Mouse (Mus musculus): ENCODE measurements around the gene Klf12. TPM values are rescaled to one million over a fixed set of nuclear protein-coding genes. Genes with fewer than 3 reads are reported as not detected.

The Klf12 gene
- polyA plus RNA-seq, 1 experiment from 2014 or later, result 3.1 TPM

DNA sequence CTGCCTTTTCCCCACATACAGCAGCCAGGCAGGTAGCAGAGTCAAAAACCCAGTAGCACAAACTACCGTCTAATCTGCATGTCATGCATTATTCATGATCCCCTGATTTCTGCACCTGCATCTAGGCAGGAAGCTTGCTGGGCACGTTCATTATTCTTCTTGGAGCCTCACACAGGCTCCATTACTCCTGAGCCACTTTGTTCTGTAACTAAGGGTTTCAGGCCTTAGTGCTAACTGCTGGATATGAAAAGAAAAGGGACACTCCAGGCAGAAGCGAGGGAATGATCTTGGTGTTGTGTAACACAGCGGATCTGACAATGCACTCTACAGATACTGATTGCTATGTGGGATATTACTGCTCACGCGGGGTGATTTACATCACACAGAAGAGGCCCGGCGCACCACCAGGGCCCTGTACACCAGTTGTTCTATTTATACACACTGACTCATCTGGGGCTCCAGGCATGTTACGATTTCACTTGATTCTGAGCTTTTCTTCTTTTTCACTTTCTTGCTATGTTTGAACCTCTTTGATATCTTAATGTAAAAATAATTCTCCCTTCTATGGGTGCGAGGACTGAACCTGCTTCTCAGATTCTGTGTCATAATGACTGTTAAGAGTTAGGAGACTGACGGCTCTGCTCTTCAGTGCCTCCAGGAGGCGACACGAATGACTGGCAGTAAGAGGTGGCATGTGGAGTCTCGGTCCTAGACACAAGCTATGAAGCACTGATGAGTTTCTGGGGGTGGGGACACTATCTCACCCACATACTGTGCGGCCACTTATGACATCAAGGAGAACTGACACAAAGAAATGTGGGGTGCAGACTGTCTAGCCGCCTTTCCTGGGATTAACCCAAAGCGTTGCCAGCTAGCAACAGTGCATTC lies 340.0 kb downstream of the Klf12 start:
- 68% methylated on average over 17 of the region's 17 CpGs for WGBS
- Histone ChIP-seq H3K27me3 (replicated peaks; ENCODE audit: control insufficient read depth, insufficient read depth, low read length) (no peaks in the 10 kb centered on the region), H3K4me1 (replicated peaks; ENCODE audit: control insufficient read depth, insufficient read depth, low read length) (0 out of 2 replicates have a peak, but pooled peaks cover 6% of the 10 kb centered on the region), H3K27ac (ENCODE audit: low read depth, low read length) (peak overlapping the region; percentile 54; the same call in 1 of the 2 replicates), H3K9me3 (ENCODE audit: control insufficient read depth) (no peaks in the 10 kb centered on the region), H3K9ac (ENCODE audit: low read depth, low read length) (no peak overlapping the region), H3K36me3 (ENCODE audit: control insufficient read depth, insufficient read depth) (no peaks in the 10 kb centered on the region), H3K4me2 (replicated peaks; ENCODE audit: low read depth) (no peak overlapping the region), H3K4me3 (ENCODE audit: low read depth, low read length) (no peak overlapping the region)
- peak; percentile 89 for ATAC-seq
- TF ChIP-seq CTCF (IDR thresholded peaks at IDR 0.05; ENCODE audit: low read depth), result peak; percentile 45; the same call in 1 of the 2 replicates

DNA sequence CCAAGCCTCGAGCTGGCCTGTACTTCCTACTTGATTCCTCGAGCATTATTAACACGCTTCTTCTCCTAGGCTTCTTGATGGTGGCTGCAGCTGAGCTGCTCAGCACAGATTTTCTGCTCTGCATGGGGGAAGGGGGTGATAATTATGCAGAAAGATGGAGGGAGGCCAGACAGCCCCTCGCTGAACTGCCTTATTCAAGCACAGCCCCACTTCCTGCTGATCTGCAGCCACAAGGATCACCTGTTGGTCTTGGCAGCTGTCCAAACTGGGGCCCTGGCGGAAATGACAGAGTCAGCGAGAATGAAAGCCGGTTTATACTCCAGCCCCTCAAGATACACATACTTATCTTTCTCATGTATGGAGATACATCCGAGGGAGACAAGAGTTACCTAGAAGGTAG lies 341.3 kb downstream of the Klf12 start:
- no peaks in the 10 kb centered on the region for H3K36me3 ChIP-seq (ENCODE audit: control insufficient read depth, insufficient read depth)
- TF ChIP-seq CTCF (IDR thresholded peaks at IDR 0.05; ENCODE audit: low read depth), result no peak
- no peaks in the 10 kb centered on the region for H3K27me3 ChIP-seq (replicated peaks; ENCODE audit: control insufficient read depth, insufficient read depth, low read length)
- 0 out of 2 replicates have a peak, but pooled peaks cover 6% of the 10 kb centered on the region for H3K4me1 ChIP-seq (replicated peaks; ENCODE audit: control insufficient read depth, insufficient read depth, low read length)
- 12% methylated on average over 8 of the region's 8 CpGs for WGBS
- H3K9ac ChIP-seq (ENCODE audit: low read depth, low read length), result no peak overlapping the region
- H3K4me2 ChIP-seq (replicated peaks; ENCODE audit: low read depth), result no peak overlapping the region
- no peaks in the 10 kb centered on the region for H3K9me3 ChIP-seq (ENCODE audit: control insufficient read depth)
- peak overlapping the region; percentile 60 for H3K27ac ChIP-seq (ENCODE audit: low read depth, low read length)
- H3K4me3 ChIP-seq (ENCODE audit: low read depth, low read length), result no peak overlapping the region
- ATAC-seq, result peak; percentile 74

DNA sequence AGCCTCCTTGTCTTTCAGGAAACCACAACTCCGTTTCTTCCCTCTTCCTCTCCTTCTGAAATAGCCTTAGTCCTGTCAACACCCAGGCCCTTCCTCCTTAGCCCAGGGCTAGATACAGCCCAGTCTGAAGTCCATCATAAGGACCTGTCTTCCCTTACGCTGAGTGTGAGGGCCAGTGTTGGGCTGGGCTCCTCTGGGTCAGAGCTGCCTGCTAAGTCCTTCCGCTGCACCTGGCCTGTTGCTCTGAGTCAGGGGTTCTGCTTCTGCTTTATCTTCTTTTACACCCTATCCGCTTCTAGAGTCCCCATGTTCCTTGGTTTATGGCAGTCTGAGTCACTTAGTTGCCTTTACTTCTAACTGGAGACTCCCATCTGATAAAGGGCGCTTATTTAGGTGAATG lies 351.0 kb downstream of the Klf12 start:
- peak; percentile 99 for ATAC-seq
- peak overlapping the region; percentile 60 for H3K27ac ChIP-seq (ENCODE audit: low read depth, low read length)
- TF ChIP-seq CTCF (IDR thresholded peaks at IDR 0.05; ENCODE audit: low read depth), result no peak
- no peak overlapping the region for H3K4me3 ChIP-seq (ENCODE audit: low read depth, low read length)
- H3K36me3 ChIP-seq (ENCODE audit: control insufficient read depth, insufficient read depth), result no peaks in the 10 kb centered on the region
- H3K4me1 ChIP-seq (replicated peaks; ENCODE audit: control insufficient read depth, insufficient read depth, low read length), result no peaks in the 10 kb centered on the region
- H3K9ac ChIP-seq (ENCODE audit: low read depth, low read length), result no peak overlapping the region
- 42% methylated on average over 5 of the region's 5 CpGs for WGBS
- no peaks in the 10 kb centered on the region for H3K9me3 ChIP-seq (ENCODE audit: control insufficient read depth)
- no peaks in the 10 kb centered on the region for H3K27me3 ChIP-seq (replicated peaks; ENCODE audit: control insufficient read depth, insufficient read depth, low read length)
- peak overlapping the region; percentile 10; the same call in 1 of the 2 replicates for H3K4me2 ChIP-seq (replicated peaks; ENCODE audit: low read depth)

DNA sequence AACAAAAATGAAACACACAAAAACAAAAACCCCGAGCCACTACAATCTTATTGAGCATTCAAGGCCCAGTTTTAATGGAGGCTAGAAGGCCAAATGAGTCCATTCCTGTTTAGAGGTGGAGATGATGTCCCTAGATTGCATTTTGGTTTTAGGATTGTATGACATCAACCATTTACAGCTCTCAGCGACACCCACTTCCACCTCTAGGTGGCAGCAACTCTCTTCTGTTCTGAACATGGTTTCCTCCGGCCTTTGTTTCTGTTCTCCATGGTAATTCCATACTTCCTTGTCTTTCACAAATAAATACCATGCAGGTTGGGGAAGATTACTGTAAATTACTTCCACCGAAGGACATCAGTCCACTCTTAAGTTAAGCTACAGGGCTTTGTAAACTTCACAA lies 352.6 kb downstream of the Klf12 start:
- Histone ChIP-seq H3K36me3 (ENCODE audit: control insufficient read depth, insufficient read depth) (no peaks in the 10 kb centered on the region), H3K4me1 (replicated peaks; ENCODE audit: control insufficient read depth, insufficient read depth, low read length) (no peaks in the 10 kb centered on the region), H3K4me3 (ENCODE audit: low read depth, low read length) (no peak overlapping the region), H3K4me2 (replicated peaks; ENCODE audit: low read depth) (no peak overlapping the region), H3K27me3 (replicated peaks; ENCODE audit: control insufficient read depth, insufficient read depth, low read length) (no peaks in the 10 kb centered on the region), H3K27ac (ENCODE audit: low read depth, low read length) (no peak overlapping the region), H3K9me3 (ENCODE audit: control insufficient read depth) (no peaks in the 10 kb centered on the region), H3K9ac (ENCODE audit: low read depth, low read length) (no peak overlapping the region)
- 8% methylated on average over 4 of the region's 4 CpGs for WGBS
- ATAC-seq, result no peak
- TF ChIP-seq CTCF (IDR thresholded peaks at IDR 0.05; ENCODE audit: low read depth), result peak; percentile 92

DNA sequence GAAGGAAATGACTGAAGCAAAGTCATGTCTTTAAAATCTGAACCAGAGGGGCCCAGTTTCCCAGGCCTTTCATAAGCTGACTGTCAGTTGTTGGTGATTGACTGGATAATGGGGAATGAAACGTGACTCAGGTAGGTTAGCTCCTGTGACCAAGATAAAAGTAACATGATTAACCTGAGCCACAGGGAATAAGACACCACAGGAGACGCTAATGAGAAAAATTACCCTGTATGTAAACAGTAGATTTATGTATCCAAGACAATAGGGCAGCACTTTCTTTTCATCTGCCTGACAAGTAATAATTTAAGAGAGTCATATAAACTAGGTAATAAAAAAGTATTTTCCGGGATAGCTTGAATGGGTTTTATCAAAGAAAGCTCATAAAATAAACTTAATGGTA lies 372.6 kb downstream of the Klf12 start:
- no peak overlapping the region for H3K27ac ChIP-seq (ENCODE audit: low read depth, low read length)
- H3K36me3 ChIP-seq (ENCODE audit: control insufficient read depth, insufficient read depth), result no peaks in the 10 kb centered on the region
- H3K4me2 ChIP-seq (replicated peaks; ENCODE audit: low read depth), result no peak overlapping the region
- H3K4me1 ChIP-seq (replicated peaks; ENCODE audit: control insufficient read depth, insufficient read depth, low read length), result no peaks in the 10 kb centered on the region
- no peak overlapping the region for H3K9ac ChIP-seq (ENCODE audit: low read depth, low read length)
- no peaks in the 10 kb centered on the region for H3K9me3 ChIP-seq (ENCODE audit: control insufficient read depth)
- H3K4me3 ChIP-seq (ENCODE audit: low read depth, low read length), result no peak overlapping the region
- no peak; the same call in 1 of the 2 replicates for TF ChIP-seq CTCF (IDR thresholded peaks at IDR 0.05; ENCODE audit: low read depth)
- ATAC-seq, result peak; percentile 59
- H3K27me3 ChIP-seq (replicated peaks; ENCODE audit: control insufficient read depth, insufficient read depth, low read length), result no peaks in the 10 kb centered on the region
- WGBS, result 30% methylated on average over 3 of the region's 3 CpGs

DNA sequence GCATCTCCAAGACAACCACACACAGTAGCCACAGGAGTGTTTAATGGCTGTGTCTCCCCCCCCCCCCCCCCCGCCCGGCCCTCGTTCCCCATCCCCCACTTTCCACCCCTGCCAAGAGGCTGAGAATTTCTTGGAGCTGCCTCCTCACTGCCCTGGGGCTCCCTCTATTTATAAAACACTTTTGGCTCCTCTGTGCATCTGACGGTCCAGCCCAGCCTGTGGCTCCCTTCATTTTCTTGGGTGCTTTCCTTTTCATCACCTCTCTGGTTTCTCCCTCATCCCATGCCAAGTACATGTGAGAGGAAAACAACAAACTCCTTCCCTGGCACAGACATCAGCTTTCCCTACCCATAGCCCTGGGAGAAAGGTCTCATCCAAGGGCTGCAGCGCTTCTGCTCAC lies 373.6 kb downstream of the Klf12 start:
- no peaks in the 10 kb centered on the region for H3K27me3 ChIP-seq (replicated peaks; ENCODE audit: control insufficient read depth, insufficient read depth, low read length)
- H3K9me3 ChIP-seq (ENCODE audit: control insufficient read depth), result no peaks in the 10 kb centered on the region
- no peak overlapping the region for H3K27ac ChIP-seq (ENCODE audit: low read depth, low read length)
- H3K36me3 ChIP-seq (ENCODE audit: control insufficient read depth, insufficient read depth), result no peaks in the 10 kb centered on the region
- ATAC-seq, result no peak
- WGBS, result 66% methylated on average over 5 of the region's 5 CpGs
- no peaks in the 10 kb centered on the region for H3K4me1 ChIP-seq (replicated peaks; ENCODE audit: control insufficient read depth, insufficient read depth, low read length)
- no peak overlapping the region for H3K4me2 ChIP-seq (replicated peaks; ENCODE audit: low read depth)
- no peak overlapping the region for H3K9ac ChIP-seq (ENCODE audit: low read depth, low read length)
- no peak for TF ChIP-seq CTCF (IDR thresholded peaks at IDR 0.05; ENCODE audit: low read depth)
- H3K4me3 ChIP-seq (ENCODE audit: low read depth, low read length), result no peak overlapping the region
